Mouse (Mus musculus): ENCODE data around the gene Bmpr1a. TPM values are rescaled to one million over a fixed set of nuclear protein-coding genes. Genes with fewer than 3 reads are reported as not detected.
"Not testable (repeated sequence)": the region's sequence is repeated elsewhere in the genome, so short reads cannot be mapped to it uniquely, and the experiment has no call there.

The Bmpr1a gene
- polyA plus RNA-seq, 1 experiment: 22.7 TPM

- no peak for DNase-seq (ENCODE audit: low read depth)
Observed at GRCm38 (mm10) chr14:34449807-34450206, 53.3 kb downstream of the Bmpr1a start.

- DNase-seq (ENCODE audit: low read depth): no peak
Observed at GRCm38 (mm10) chr14:34448398-34448797, 54.7 kb downstream of the Bmpr1a start.

- DNase-seq (ENCODE audit: low read depth): no peak
Observed at GRCm38 (mm10) chr14:34447659-34448058, 55.5 kb downstream of the Bmpr1a start.

GRCm38 (mm10) chr14:34446624-34447023, 56.5 kb downstream of the Bmpr1a start:
- DNase-seq (ENCODE audit: low read depth): no peak

GRCm38 (mm10) chr14:34445348-34445747, 57.8 kb downstream of the Bmpr1a start:
- no peak for DNase-seq (ENCODE audit: low read depth)

- no peak for DNase-seq (ENCODE audit: low read depth)
Observed at GRCm38 (mm10) chr14:34444924-34445323, 58.2 kb downstream of the Bmpr1a start.

- DNase-seq (ENCODE audit: low read depth): no peak
Observed at GRCm38 (mm10) chr14:34444368-34444767, 58.8 kb downstream of the Bmpr1a start.

- DNase-seq (ENCODE audit: low read depth): no peak
Observed at GRCm38 (mm10) chr14:34442531-34442930, 60.6 kb downstream of the Bmpr1a start.

GRCm38 (mm10) chr14:34440526-34441066, 62.5 kb downstream of the Bmpr1a start:
- no peak for DNase-seq (ENCODE audit: low read depth)

GRCm38 (mm10) chr14:34429069-34429468, 74.1 kb downstream of the Bmpr1a start:
- DNase-seq (ENCODE audit: low read depth): no peak

- no peak for DNase-seq (ENCODE audit: low read depth)
Observed at GRCm38 (mm10) chr14:34428274-34428673, 74.9 kb downstream of the Bmpr1a start.

- DNase-seq (ENCODE audit: low read depth): no peak
Observed at GRCm38 (mm10) chr14:34421078-34421477, 82.1 kb downstream of the Bmpr1a start.

GRCm38 (mm10) chr14:34417501-34417900, 85.6 kb downstream of the Bmpr1a start:
- DNase-seq (ENCODE audit: low read depth): no peak

GRCm38 (mm10) chr14:34416946-34417345, 86.2 kb downstream of the Bmpr1a start:
- DNase-seq (ENCODE audit: low read depth): not testable (repeated sequence)

- no peak for DNase-seq (ENCODE audit: low read depth)
Observed at GRCm38 (mm10) chr14:34412164-34412896, 90.8 kb downstream of the Bmpr1a start.

GRCm38 (mm10) chr14:34410716-34411115, 92.4 kb downstream of the Bmpr1a start:
- no peak for DNase-seq (ENCODE audit: low read depth)

- DNase-seq (ENCODE audit: low read depth): no peak
Observed at GRCm38 (mm10) chr14:34403424-34403823, 99.7 kb downstream of the Bmpr1a start.

- DNase-seq (ENCODE audit: low read depth): no peak
Observed at GRCm38 (mm10) chr14:34402871-34403270, 100.3 kb downstream of the Bmpr1a start.

- no peak for DNase-seq (ENCODE audit: low read depth)
Observed at GRCm38 (mm10) chr14:34401135-34401534, 102.0 kb downstream of the Bmpr1a start.

- DNase-seq (ENCODE audit: low read depth): no peak
Observed at GRCm38 (mm10) chr14:34400021-34400420, 103.1 kb downstream of the Bmpr1a start.

- no peak for DNase-seq (ENCODE audit: low read depth)
Observed at GRCm38 (mm10) chr14:34399301-34399700, 103.8 kb downstream of the Bmpr1a start.

- DNase-seq (ENCODE audit: low read depth): no peak
Observed at GRCm38 (mm10) chr14:34398901-34399300, 104.2 kb downstream of the Bmpr1a start.

- no peak for DNase-seq (ENCODE audit: low read depth)
Observed at GRCm38 (mm10) chr14:34397871-34398270, 105.3 kb downstream of the Bmpr1a start.

- DNase-seq (ENCODE audit: low read depth): no peak
Observed at GRCm38 (mm10) chr14:34393295-34393694, 109.8 kb downstream of the Bmpr1a start.
